Mouse (Mus musculus): ENCODE results near the gene Spink4.

DNA sequence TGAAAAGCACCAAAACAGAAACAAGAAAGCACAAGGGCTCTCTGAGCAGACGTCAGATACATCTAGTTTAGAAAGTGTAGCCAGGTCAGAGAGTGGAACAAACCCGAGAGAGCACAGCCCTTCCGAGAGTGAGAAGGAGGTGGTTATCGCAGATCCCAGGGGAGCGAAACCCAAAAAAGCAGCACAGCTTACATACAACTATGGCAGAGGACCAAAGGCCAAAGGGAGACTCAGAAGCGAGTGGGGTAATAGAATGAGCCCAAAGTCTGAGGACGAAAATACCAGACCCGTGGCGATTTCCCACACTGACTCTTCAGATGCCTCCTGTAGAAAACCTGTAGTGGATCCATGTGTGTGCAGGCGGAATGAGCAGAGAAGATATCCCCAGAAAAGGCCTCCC, 56.8 kb downstream of the Spink4 start:
- no peak for TF ChIP-seq ETS1 (IDR thresholded peaks at IDR 0.05; ENCODE audit: low read depth, low read length)
- TF ChIP-seq TBP (IDR thresholded peaks at IDR 0.05; ENCODE audit: low read depth, low read length) = no peak
